ENCODE assay signal across 27 mouse cellular contexts in genomic region chr13:96125011-96125410, GRCm38 (mm10). TPM values are rescaled to one million over a fixed set of nuclear protein-coding genes. Genes with fewer than 3 reads are reported as not detected.
"Had no signal": no experiment of that assay in that cellular context is flagged by ENCODE, and none has a peak within 500 bp of the region (broad histone marks: within the 10 kb centered on the region; RNA-seq: fewer than 3 reads in every experiment).

No protein-coding gene starts in this region.

- DNase-seq: kidney, postnatal 10 days; kidney, postnatal 36 days; layer of hippocampus, postnatal 36 days; liver, embryonic 13.5 days; lung, adult 2 months; lung, postnatal 14 days; lung, postnatal 4 days; midbrain, embryonic 14.5 days; thymus, adult 2 months; thymus, postnatal 14 days; thymus, postnatal 4 days had no signal

RNA-seq across cellular contexts. Expression of gene Sv2c, which starts 7.4 kb away (rescaled TPM):
- total RNA-seq: megakaryocyte progenitor cell, adult 5-6 weeks; megakaryocyte-erythroid progenitor cell, adult 5-6 weeks had no signal

RNA-seq across cellular contexts. Expression of gene Gm17190, which starts 43.2 kb away (rescaled TPM):
- total RNA-seq: layer of hippocampus, adult 8-10 months; layer of hippocampus, postnatal 10 days; layer of hippocampus, postnatal 36 days; left cerebral cortex, adult 2 months; left cerebral cortex, postnatal 10 days; left cerebral cortex, postnatal 36 days; liver, adult 2 months; megakaryocyte progenitor cell, adult 5-6 weeks; megakaryocyte-erythroid progenitor cell, adult 5-6 weeks; midbrain, postnatal 0 days had no signal
- polyA plus RNA-seq: kidney, embryonic 14.5 days; limb, embryonic 11.5 days; limb, embryonic 14.5 days; liver, adult 2 months; liver, embryonic 13.5 days; liver, embryonic 16.5 days; lung, adult 2 months; lung, embryonic 16.5 days; midbrain, embryonic 11.5 days; midbrain, embryonic 14.5 days; midbrain, postnatal 0 days; neural tube, embryonic 11.5 days; thymus, adult 2 months had no signal

RNA-seq across cellular contexts. Expression of gene Gm20075, which starts 43.8 kb away (rescaled TPM):
- polyA plus RNA-seq: liver, adult 2 months had no signal
